Mouse (Mus musculus) ES-E14 (cell line): Measurements from ENCODE around the gene Smpd1.

Experiments used
- CHD2 ChIP-seq: IDR thresholded peaks from 2 replicates; pipeline ENCODE4 v1.6.1; 2014; ENCODE audit warnings: mild to moderate bottlenecking, low read depth, low read length, inconsistent platforms
- HCFC1 ChIP-seq: IDR thresholded peaks from 2 replicates; pipeline ENCODE4 v1.6.1; 2012; ENCODE audit warnings: low read length, inconsistent platforms, borderline replicate concordance; ENCODE audit not compliant: insufficient read depth
- MAFK ChIP-seq: IDR thresholded peaks from 2 replicates; pipeline ENCODE4 v1.6.1; 2014; ENCODE audit warnings: mild to moderate bottlenecking, low read depth, low read length, inconsistent platforms; ENCODE audit not compliant: insufficient read depth
- ZC3H11A ChIP-seq: IDR thresholded peaks from 2 replicates; pipeline ENCODE4 v1.6.1; 2012; ENCODE audit warnings: low read depth, mild to moderate bottlenecking, inconsistent platforms, low read length, borderline replicate concordance

DNA sequence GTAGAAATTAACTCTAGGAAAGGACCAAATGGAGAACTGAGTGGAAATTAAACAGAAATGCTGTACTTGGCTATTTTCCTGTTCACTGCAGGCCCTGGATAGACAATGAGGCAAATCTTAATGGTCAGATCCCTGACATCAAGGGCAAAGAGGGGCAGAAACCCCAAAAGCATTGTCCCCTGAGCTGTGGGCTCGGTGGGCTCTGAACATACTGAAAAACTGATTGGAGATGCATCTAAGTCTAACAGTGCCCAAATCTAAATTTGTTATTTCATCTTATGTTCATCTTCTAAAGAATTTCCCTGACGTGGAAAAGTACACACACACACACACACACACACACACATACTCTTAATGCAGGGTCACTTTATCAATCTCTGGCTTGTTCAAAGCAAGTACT lies 27.8 kb downstream of the Smpd1 start:
- TF ChIP-seq HCFC1 (no peak), MAFK (no peak), CHD2 (no peak), ZC3H11A (no peak)
